8 mouse cellular contexts compared by ENCODE assay signal in the genomic region with DNA sequence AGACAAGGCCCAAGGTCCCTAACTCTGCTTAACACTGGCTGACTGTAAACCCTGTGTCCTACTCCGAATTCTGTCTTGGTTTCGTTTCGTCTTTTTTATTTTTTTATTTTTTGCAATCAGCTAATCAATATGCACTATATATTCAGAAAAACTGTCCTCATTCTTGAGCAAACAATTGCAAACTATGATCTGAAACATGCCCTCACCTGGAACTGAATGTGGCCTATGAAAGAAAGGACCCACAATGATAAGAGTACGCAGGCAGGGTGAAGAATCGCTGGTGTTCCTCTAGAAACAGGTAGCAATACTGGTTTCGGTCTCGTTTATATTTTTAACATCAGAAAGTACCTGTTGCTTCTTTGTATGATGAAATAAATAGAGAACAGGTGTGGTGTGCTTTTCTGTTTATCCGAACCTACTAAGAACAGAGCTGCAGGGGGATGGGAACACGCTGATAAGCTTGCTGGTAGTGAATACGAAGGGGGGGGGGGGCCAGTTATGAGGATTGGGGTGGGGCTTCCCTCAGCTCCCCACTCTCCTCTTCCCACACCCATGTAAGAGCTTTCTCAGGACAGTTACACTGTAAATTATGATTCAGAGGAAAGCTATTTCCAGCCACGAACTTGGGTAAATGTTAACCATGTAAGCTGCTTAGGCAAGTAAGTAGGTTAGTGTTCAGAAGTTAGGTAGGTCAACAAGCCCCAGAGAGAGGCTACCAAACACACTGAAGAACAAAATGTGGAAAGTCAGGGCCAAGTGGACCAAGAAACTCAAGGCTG.
DNase-seq lines count a peak whose midpoint lies in the region; ATAC-seq and TF ChIP-seq lines count a peak whose summit lies in the region.

No protein-coding gene starts in this region.

- H3K27ac ChIP-seq in embryonic facial prominence, embryonic 13.5 days = peak overlapping the region; percentile 52; the same call in 1 of the 2 replicates
- H3K27ac ChIP-seq in embryonic facial prominence, embryonic 10.5 days (replicated peaks) = no peak overlapping the region
- H3K27ac ChIP-seq in limb, embryonic 15.5 days = peak overlapping the region; percentile 75
- no peak overlapping the region for H3K27ac ChIP-seq in limb, embryonic 10.5 days
- peak overlapping the region; percentile 63 for H3K27ac ChIP-seq in embryonic facial prominence, embryonic 15.5 days (replicated peaks)
- peak overlapping the region; percentile 78 for H3K27ac ChIP-seq in liver, postnatal 0 days (ENCODE audit: low read depth)
- no peak overlapping the region for H3K27ac ChIP-seq in midbrain, embryonic 10.5 days (replicated peaks)

- H3K4me2 ChIP-seq in embryonic facial prominence, embryonic 13.5 days = no peak overlapping the region
- no peak overlapping the region for H3K4me2 ChIP-seq in limb, embryonic 15.5 days
- H3K4me2 ChIP-seq in embryonic facial prominence, embryonic 15.5 days (replicated peaks) = no peak overlapping the region
- H3K4me2 ChIP-seq in liver, postnatal 0 days (ENCODE audit: low read depth, low read length) = peak overlapping the region; percentile 61

- no peaks in the 10 kb centered on the region for H3K36me3 ChIP-seq in embryonic facial prominence, embryonic 13.5 days
- H3K36me3 ChIP-seq in embryonic facial prominence, embryonic 10.5 days (replicated peaks) = peaks cover 65% of the 10 kb centered on the region
- H3K36me3 ChIP-seq in limb, embryonic 15.5 days = no peaks in the 10 kb centered on the region
- peaks cover 54% of the 10 kb centered on the region for H3K36me3 ChIP-seq in limb, embryonic 10.5 days
- no peaks in the 10 kb centered on the region for H3K36me3 ChIP-seq in embryonic facial prominence, embryonic 15.5 days
- no peaks in the 10 kb centered on the region for H3K36me3 ChIP-seq in liver, postnatal 0 days (replicated peaks; ENCODE audit: insufficient read depth, low read length)
- H3K36me3 ChIP-seq in midbrain, embryonic 10.5 days = peaks cover 82% of the 10 kb centered on the region

- H3K9me3 ChIP-seq in embryonic facial prominence, embryonic 13.5 days = no peaks in the 10 kb centered on the region
- no peaks in the 10 kb centered on the region for H3K9me3 ChIP-seq in embryonic facial prominence, embryonic 10.5 days
- no peaks in the 10 kb centered on the region for H3K9me3 ChIP-seq in limb, embryonic 15.5 days
- no peaks in the 10 kb centered on the region for H3K9me3 ChIP-seq in limb, embryonic 10.5 days (replicated peaks)
- no peaks in the 10 kb centered on the region for H3K9me3 ChIP-seq in embryonic facial prominence, embryonic 15.5 days (replicated peaks)
- no peaks in the 10 kb centered on the region for H3K9me3 ChIP-seq in liver, postnatal 0 days (ENCODE audit: low read length)
- H3K9me3 ChIP-seq in midbrain, embryonic 10.5 days (replicated peaks) = no peaks in the 10 kb centered on the region

- no peak for ATAC-seq in embryonic facial prominence, embryonic 13.5 days (ENCODE audit: insufficient number of reproducible peaks, insufficient read depth, low FRiP score, low TSS enrichment, low read depth)
- no peak for ATAC-seq in limb, embryonic 15.5 days (ENCODE audit: insufficient number of reproducible peaks, low FRiP score, low TSS enrichment, low read depth)
- ATAC-seq in embryonic facial prominence, embryonic 15.5 days (ENCODE audit: insufficient number of reproducible peaks, low FRiP score, low TSS enrichment, low read depth) = no peak
- peak; percentile 21 for ATAC-seq in liver, postnatal 0 days

- TF ChIP-seq CTCF in liver, postnatal 0 days (IDR thresholded peaks at IDR 0.05; ENCODE audit: low read depth) = no peak

- H3K27me3 ChIP-seq in embryonic facial prominence, embryonic 13.5 days = no peaks in the 10 kb centered on the region
- H3K27me3 ChIP-seq in embryonic facial prominence, embryonic 10.5 days (replicated peaks; ENCODE audit: low read depth, poor library complexity, severe bottlenecking) = no peaks in the 10 kb centered on the region
- H3K27me3 ChIP-seq in limb, embryonic 15.5 days = no peaks in the 10 kb centered on the region
- peaks cover 18% of the 10 kb centered on the region; the same call in 1 of the 2 replicates for H3K27me3 ChIP-seq in limb, embryonic 10.5 days (ENCODE audit: low read depth, poor library complexity, severe bottlenecking)
- no peaks in the 10 kb centered on the region for H3K27me3 ChIP-seq in embryonic facial prominence, embryonic 15.5 days
- no peaks in the 10 kb centered on the region for H3K27me3 ChIP-seq in liver, postnatal 0 days (ENCODE audit: insufficient read depth, low read length)
- no peaks in the 10 kb centered on the region for H3K27me3 ChIP-seq in midbrain, embryonic 10.5 days (ENCODE audit: low read depth, poor library complexity, severe bottlenecking)

- peaks cover 36% of the 10 kb centered on the region for H3K4me1 ChIP-seq in embryonic facial prominence, embryonic 13.5 days
- peaks cover 46% of the 10 kb centered on the region for H3K4me1 ChIP-seq in embryonic facial prominence, embryonic 10.5 days
- H3K4me1 ChIP-seq in limb, embryonic 15.5 days = peaks cover 29% of the 10 kb centered on the region
- H3K4me1 ChIP-seq in limb, embryonic 10.5 days = peaks cover 30% of the 10 kb centered on the region
- peaks cover 31% of the 10 kb centered on the region for H3K4me1 ChIP-seq in embryonic facial prominence, embryonic 15.5 days
- H3K4me1 ChIP-seq in liver, postnatal 0 days (ENCODE audit: insufficient read depth) = peaks cover 56% of the 10 kb centered on the region
- peaks cover 40% of the 10 kb centered on the region for H3K4me1 ChIP-seq in midbrain, embryonic 10.5 days

- no peak overlapping the region for H3K9ac ChIP-seq in embryonic facial prominence, embryonic 13.5 days
- no peak overlapping the region for H3K9ac ChIP-seq in limb, embryonic 15.5 days
- no peak overlapping the region for H3K9ac ChIP-seq in embryonic facial prominence, embryonic 15.5 days
- 0 out of 2 replicates have a peak overlapping the region, but pooled peaks have one; percentile 35 for H3K9ac ChIP-seq in liver, postnatal 0 days (replicated peaks)

- H3K4me3 ChIP-seq in embryonic facial prominence, embryonic 13.5 days = no peak overlapping the region
- no peak overlapping the region for H3K4me3 ChIP-seq in embryonic facial prominence, embryonic 10.5 days
- H3K4me3 ChIP-seq in limb, embryonic 15.5 days = no peak overlapping the region
- no peak overlapping the region for H3K4me3 ChIP-seq in limb, embryonic 10.5 days
- no peak overlapping the region for H3K4me3 ChIP-seq in embryonic facial prominence, embryonic 15.5 days (replicated peaks)
- peak overlapping the region; percentile 2 for H3K4me3 ChIP-seq in liver, postnatal 0 days (ENCODE audit: low read depth, low read length)
- no peak overlapping the region for H3K4me3 ChIP-seq in midbrain, embryonic 10.5 days

- 76% methylated on average over 11 of the region's 11 CpGs for WGBS in embryonic facial prominence, embryonic 13.5 days
- 90% methylated on average over 11 of the region's 11 CpGs for WGBS in embryonic facial prominence, embryonic 10.5 days
- WGBS in limb, embryonic 15.5 days = 75% methylated on average over 11 of the region's 11 CpGs
- WGBS in limb, embryonic 10.5 days = 91% methylated on average over 11 of the region's 11 CpGs
- WGBS in embryonic facial prominence, embryonic 15.5 days = 66% methylated on average over 11 of the region's 11 CpGs
- WGBS in liver, postnatal 0 days (ENCODE audit: insufficient replicate concordance) = 33% methylated on average over 11 of the region's 11 CpGs
- WGBS in midbrain, embryonic 10.5 days = 90% methylated on average over 11 of the region's 11 CpGs

- TF ChIP-seq EP300 in liver, postnatal 0 days (IDR thresholded peaks at IDR 0.05; ENCODE audit: low read depth) = no peak

- no peak for DNase-seq in embryonic facial prominence, embryonic 10.5 days (ENCODE audit: low spot score)
- no peak for DNase-seq in limb, embryonic 10.5 days (ENCODE audit: low spot score)
- DNase-seq in liver, postnatal 0 days = no peak
- no peak for DNase-seq in midbrain, embryonic 10.5 days (ENCODE audit: low spot score)
- DNase-seq in urinary bladder, postnatal 4 days (ENCODE audit: low spot score in 2 of 2) = no peak

Comparison
In these comparisons a context has a peak if more than half of its experiments do, and no peak if none do; other contexts are left out.
1. H3K27ac ChIP-seq: peak in embryonic facial prominence, embryonic 13.5 days (single experiment), limb, embryonic 15.5 days (single experiment), embryonic facial prominence, embryonic 15.5 days (single experiment) and liver, postnatal 0 days (single experiment); none in embryonic facial prominence, embryonic 10.5 days (single experiment), limb, embryonic 10.5 days (single experiment) and midbrain, embryonic 10.5 days (single experiment).